Mouse (Mus musculus): ENCODE measurements around the gene Creld1. TPM values are rescaled to one million over a fixed set of nuclear protein-coding genes. Genes with fewer than 3 reads are reported as not detected.

Creld1 gene
- polyA plus RNA-seq, 1 experiment = 220 TPM

DNA sequence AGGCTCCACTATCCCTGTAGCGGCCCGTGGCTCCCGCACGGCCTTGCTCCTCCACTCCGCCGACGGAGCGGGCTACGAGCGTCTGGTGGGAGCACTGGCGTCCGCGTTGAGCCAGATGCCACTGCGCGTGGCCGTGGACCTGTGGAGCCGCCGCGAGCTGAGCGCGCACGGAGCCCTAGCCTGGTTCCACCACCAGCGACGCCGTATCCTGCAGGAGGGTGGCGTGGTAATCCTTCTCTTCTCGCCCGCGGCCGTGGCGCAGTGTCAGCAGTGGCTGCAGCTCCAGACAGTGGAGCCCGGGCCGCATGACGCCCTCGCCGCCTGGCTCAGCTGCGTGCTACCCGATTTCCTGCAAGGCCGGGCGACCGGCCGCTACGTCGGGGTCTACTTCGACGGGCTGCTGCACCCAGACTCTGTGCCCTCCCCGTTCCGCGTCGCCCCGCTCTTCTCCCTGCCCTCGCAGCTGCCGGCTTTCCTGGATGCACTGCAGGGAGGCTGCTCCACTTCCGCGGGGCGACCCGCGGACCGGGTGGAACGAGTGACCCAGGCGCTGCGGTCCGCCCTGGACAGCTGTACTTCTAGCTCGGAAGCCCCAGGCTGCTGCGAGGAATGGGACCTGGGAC is 509 bp upstream of the Creld1 start:
- no peaks in the 10 kb centered on the region for H3K9me3 ChIP-seq
- peaks cover 27% of the 10 kb centered on the region for H3K36me3 ChIP-seq (replicated peaks; ENCODE audit: low read length)
- peaks cover 69% of the 10 kb centered on the region for H3K4me1 ChIP-seq
- H3K27me3 ChIP-seq (replicated peaks) = peaks cover 20% of the 10 kb centered on the region
- H3K4me3 ChIP-seq (replicated peaks) = peak overlapping the region; percentile 98
- TF ChIP-seq GATA1 (IDR thresholded peaks at IDR 0.05; ENCODE audit: borderline replicate concordance, low read length) (no peak), FLI1 (IDR thresholded peaks at IDR 0.05; ENCODE audit: low read length) (no peak)

DNA sequence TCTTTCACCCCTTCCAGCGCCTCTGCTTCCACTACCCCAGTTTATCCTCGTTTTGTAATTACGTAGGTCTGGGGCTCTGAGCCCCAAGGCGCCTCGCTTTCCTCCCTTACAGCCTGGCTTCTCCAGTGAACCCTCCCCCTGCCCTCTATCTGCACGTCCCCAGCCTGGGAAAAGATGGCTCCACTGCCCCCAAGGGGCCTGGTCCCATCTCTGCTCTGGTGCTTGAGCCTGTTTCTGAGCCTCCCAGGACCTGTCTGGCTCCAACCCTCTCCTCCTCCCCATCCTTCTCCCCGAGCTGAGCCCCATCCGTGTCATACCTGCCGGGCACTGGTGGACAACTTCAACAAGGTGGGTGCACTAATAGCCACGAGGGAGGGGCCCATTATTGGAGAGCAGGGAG is 632 bp downstream of the Creld1 start:
- Histone ChIP-seq H3K27me3 (replicated peaks) (peaks cover 16% of the 10 kb centered on the region), H3K4me3 (replicated peaks) (peak overlapping the region; percentile 98), H3K36me3 (replicated peaks; ENCODE audit: low read length) (peaks cover 38% of the 10 kb centered on the region), H3K9me3 (no peaks in the 10 kb centered on the region), H3K4me1 (peaks cover 81% of the 10 kb centered on the region)
- TF ChIP-seq GATA1 (IDR thresholded peaks at IDR 0.05; ENCODE audit: borderline replicate concordance, low read length) = no peak
- TF ChIP-seq FLI1 (IDR thresholded peaks at IDR 0.05; ENCODE audit: low read length) = no peak

DNA sequence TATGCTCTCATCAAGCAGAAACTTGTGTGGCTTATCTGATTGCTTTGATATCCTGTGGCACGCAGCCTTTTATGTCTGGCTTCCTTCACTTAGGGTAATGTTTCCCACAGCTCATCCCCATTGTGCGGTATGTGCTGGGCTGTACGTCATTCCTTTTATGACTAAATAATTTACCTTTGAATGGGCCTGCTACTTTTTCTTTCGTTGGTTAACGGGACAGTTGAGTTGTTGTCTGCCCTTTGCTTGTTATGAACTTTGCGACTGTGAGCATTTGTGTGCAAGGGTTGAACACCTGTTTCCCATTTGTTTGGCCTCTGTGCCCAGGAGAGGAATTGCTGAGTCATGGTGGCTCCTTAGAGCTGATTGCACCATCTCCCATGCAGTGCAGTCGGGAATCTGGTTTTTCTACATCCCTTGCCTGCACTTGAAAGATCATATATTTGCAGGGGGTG is 4.1 kb downstream of the Creld1 start:
- Histone ChIP-seq H3K4me3 (replicated peaks) (no peak overlapping the region), H3K36me3 (replicated peaks; ENCODE audit: low read length) (peaks cover 72% of the 10 kb centered on the region), H3K27me3 (replicated peaks) (no peaks in the 10 kb centered on the region), H3K9me3 (no peaks in the 10 kb centered on the region), H3K4me1 (peaks cover 61% of the 10 kb centered on the region)
- TF ChIP-seq GATA1 (IDR thresholded peaks at IDR 0.05; ENCODE audit: borderline replicate concordance, low read length) (no peak; the same call in 2 of the 3 replicates), FLI1 (IDR thresholded peaks at IDR 0.05; ENCODE audit: low read length) (no peak)

DNA sequence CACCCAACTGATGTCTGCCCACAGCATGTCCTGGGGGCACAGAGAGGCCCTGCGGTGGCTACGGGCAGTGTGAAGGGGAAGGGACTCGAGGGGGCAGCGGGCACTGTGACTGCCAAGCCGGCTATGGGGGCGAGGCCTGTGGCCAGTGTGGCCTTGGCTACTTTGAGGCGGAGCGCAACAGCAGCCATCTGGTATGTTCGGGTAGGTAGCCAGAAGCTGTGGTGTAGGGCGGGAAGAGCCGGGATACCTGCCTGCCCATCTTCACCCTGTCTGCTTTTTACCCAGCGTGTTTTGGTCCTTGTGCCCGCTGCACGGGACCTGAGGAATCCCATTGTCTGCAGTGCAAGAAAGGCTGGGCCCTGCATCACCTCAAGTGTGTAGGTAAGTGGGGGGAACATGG is 6.3 kb downstream of the Creld1 start:
- peaks cover 89% of the 10 kb centered on the region for H3K36me3 ChIP-seq (replicated peaks; ENCODE audit: low read length)
- TF ChIP-seq GATA1 (IDR thresholded peaks at IDR 0.05; ENCODE audit: borderline replicate concordance, low read length) (no peak), FLI1 (IDR thresholded peaks at IDR 0.05; ENCODE audit: low read length) (no peak)
- H3K4me3 ChIP-seq (replicated peaks) = no peak overlapping the region
- no peaks in the 10 kb centered on the region for H3K27me3 ChIP-seq (replicated peaks)
- no peaks in the 10 kb centered on the region for H3K9me3 ChIP-seq
- H3K4me1 ChIP-seq = peaks cover 68% of the 10 kb centered on the region

DNA sequence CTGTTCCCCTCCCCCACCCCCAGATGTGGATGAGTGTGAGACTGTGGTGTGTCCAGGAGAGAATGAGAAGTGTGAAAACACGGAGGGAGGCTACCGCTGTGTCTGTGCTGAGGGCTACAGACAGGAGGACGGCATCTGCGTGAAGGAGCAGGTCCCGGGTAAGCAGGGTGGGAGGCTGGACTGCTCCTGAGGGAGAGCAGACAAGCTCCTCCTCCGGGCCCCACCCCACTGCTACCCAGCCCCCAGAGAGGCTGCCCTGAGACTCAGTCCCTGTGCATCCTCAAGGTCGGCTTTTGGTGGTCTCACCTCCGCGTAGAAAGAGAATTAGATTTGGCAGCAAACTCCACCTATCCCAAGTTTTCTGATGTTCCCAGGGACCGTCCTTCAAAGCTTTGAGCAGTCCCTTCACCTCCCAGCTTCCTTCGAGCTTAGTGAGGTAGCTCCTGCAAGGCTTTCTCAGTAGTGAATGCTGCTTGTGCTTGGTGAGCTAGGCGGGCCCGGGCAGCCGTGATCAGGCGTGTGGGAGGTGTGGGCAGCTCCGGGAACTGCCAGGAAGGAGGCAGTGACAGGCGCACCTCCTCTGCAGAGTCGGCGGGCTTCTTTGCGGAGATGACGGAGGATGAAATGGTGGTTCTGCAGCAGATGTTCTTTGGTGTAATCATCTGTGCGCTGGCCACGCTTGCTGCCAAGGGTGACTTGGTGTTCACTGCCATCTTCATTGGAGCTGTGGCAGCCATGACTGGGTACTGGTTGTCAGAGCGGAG is 9.2 kb downstream of the Creld1 start:
- Histone ChIP-seq H3K4me1 (peaks cover 56% of the 10 kb centered on the region), H3K27me3 (replicated peaks) (peaks cover 19% of the 10 kb centered on the region), H3K9me3 (no peaks in the 10 kb centered on the region), H3K4me3 (replicated peaks) (no peak overlapping the region), H3K36me3 (replicated peaks; ENCODE audit: low read length) (peaks cover 69% of the 10 kb centered on the region)
- TF ChIP-seq GATA1 (IDR thresholded peaks at IDR 0.05; ENCODE audit: borderline replicate concordance, low read length) (no peak), FLI1 (IDR thresholded peaks at IDR 0.05; ENCODE audit: low read length) (no peak)

DNA sequence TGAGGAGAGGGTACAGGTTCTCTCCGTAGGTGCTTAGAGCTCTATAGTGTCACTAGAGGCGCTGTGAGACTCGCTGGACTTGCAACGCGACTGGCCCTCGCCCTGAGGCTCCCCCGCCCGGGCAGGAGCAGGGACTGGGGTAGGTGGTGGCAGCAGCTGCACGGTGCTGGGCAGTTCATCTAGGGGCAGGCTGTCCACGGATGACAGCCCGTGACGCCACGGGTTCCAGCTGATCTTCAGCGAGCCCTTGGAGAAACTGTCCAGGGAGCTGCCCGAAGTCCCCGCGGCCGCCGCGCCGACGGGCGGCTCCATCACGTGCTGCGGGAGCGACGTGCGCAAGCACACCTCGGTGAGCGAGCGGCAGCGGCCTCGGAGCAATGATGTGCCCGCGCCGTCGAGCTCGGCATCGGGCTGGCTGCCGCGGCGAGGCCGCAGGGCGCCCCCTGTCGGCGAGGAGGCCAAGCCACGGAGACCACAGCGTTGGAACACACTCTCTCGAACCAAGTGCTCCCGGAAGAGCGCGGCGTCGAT is 11.2 kb downstream of the Creld1 start:
- Histone ChIP-seq H3K9me3 (no peaks in the 10 kb centered on the region), H3K27me3 (replicated peaks) (peaks cover 28% of the 10 kb centered on the region), H3K4me3 (replicated peaks) (peak overlapping the region; percentile 92), H3K4me1 (peaks cover 44% of the 10 kb centered on the region), H3K36me3 (replicated peaks; ENCODE audit: low read length) (peaks cover 48% of the 10 kb centered on the region)
- TF ChIP-seq FLI1 (IDR thresholded peaks at IDR 0.05; ENCODE audit: low read length) (no peak), GATA1 (IDR thresholded peaks at IDR 0.05; ENCODE audit: borderline replicate concordance, low read length) (no peak)

DNA sequence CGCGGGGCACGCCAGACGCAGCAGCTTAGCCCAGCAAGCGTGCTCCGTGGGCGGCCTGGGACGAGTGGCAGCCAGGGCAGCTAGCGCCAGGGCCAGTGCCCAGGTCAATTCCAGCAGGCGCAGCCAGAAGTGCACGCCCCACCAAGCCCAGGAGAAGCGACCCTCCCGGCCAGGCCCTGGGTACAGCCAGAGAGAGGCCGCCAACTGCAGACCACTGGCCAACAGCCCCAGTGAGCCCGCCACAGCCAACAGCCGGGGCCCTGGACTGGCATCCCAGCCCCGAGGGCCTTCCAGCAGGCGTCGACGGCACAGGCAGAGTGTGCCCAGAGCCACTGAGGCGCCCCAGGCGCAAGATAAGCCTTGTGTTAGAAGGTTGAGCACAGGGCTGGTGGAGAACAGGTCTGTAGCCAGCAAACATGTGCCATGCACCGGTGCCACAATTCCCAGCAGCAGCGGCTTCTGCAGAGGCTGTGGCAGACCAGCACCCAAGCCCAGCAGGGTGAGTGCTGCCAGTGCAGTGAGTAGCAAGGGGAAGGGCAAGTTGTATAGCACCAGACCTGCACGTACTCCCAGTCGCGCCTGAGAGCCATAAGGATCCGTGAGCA is 12.1 kb downstream of the Creld1 start:
- Histone ChIP-seq H3K4me1 (peaks cover 50% of the 10 kb centered on the region), H3K36me3 (replicated peaks; ENCODE audit: low read length) (peaks cover 40% of the 10 kb centered on the region), H3K27me3 (replicated peaks) (peaks cover 33% of the 10 kb centered on the region), H3K9me3 (no peaks in the 10 kb centered on the region), H3K4me3 (replicated peaks) (peak overlapping the region; percentile 92)
- no peak for TF ChIP-seq FLI1 (IDR thresholded peaks at IDR 0.05; ENCODE audit: low read length)
- no peak for TF ChIP-seq GATA1 (IDR thresholded peaks at IDR 0.05; ENCODE audit: borderline replicate concordance, low read length)

DNA sequence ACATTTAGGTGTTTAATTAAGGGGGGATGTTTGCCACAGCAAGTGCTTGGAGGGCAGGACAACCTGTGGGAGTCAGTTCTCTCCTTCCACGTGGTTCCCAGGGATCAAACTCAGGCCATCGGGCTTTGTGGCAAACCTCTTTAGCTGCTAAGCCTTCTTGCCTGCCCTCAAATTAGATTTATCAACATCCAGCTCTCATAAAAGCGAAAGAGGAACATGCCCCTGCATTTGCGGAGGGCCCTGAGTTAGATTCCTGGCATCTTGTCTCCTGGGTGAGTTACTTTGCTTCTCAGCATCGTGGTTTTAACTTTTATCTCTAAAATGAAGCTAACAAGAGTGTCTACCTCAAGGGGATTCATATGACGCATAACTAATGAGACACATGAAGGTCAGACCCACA is 16.2 kb downstream of the Creld1 start:
- Histone ChIP-seq H3K4me1 (peaks cover 36% of the 10 kb centered on the region), H3K27me3 (replicated peaks) (peaks cover 69% of the 10 kb centered on the region), H3K9me3 (peaks cover 11% of the 10 kb centered on the region), H3K4me3 (replicated peaks) (no peak overlapping the region), H3K36me3 (replicated peaks; ENCODE audit: low read length) (peaks cover 3% of the 10 kb centered on the region)
- TF ChIP-seq GATA1 (IDR thresholded peaks at IDR 0.05; ENCODE audit: borderline replicate concordance, low read length) = no peak
- TF ChIP-seq FLI1 (IDR thresholded peaks at IDR 0.05; ENCODE audit: low read length) = no peak

DNA sequence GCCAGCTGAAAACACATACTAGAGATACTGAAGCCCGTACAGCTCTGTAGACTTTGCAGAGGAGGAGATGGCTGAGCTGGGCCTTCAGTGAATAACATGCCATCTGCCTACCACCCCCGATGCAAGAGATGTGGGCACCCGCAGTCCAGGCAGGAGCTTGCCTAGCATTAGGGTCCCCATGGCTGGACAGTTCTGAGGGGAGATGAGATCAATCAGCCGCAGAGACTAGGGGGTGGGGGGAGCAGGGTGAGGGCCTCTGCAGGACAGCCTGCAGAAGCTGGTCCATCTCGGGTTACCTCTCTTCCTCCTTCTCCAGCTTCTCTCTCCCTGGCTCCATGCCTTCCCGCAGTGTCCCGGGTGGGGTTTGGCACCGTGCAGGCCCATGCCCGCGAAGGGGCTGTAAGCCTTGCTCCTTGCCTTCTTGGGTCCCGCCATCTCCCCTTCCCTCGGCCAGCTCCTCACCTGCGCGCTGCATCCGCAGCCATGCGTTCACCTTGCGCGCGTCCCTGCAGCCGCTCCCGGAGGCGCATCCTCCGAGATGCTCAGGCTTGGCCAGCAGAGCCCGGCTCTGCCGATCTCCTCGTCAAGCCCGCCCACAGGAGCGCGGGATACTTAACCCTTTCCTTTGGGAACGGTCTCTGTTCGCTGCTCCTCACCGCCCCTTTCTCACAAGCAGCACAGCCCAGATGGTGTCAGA is 18.4 kb downstream of the Creld1 start, which contains the start of gene Prrt3:
Gene Prrt3, minus strand, starts transcription at position 544 of the 697 bp plus-strand sequence.
- Histone ChIP-seq H3K9me3 (peaks cover 11% of the 10 kb centered on the region), H3K36me3 (replicated peaks; ENCODE audit: low read length) (no peaks in the 10 kb centered on the region), H3K4me3 (replicated peaks) (peak within 1 kb of the TSS; percentile 64), H3K27me3 (replicated peaks) (peaks cover 68% of the 10 kb centered on the region), H3K4me1 (peaks cover 21% of the 10 kb centered on the region)
- TF ChIP-seq FLI1 (IDR thresholded peaks at IDR 0.05; ENCODE audit: low read length) (no peak), GATA1 (IDR thresholded peaks at IDR 0.05; ENCODE audit: borderline replicate concordance, low read length) (no peak)

Measured in megakaryocyte, embryonic 14.5 days (primary cell).